Mouse (Mus musculus): ENCODE data around the gene Maff. TPM values are rescaled to one million over a fixed set of nuclear protein-coding genes. Genes with fewer than 3 reads are reported as not detected.

Gene Maff
- polyA plus RNA-seq, 1 experiment from 2014 or later = 1.2 TPM

DNA sequence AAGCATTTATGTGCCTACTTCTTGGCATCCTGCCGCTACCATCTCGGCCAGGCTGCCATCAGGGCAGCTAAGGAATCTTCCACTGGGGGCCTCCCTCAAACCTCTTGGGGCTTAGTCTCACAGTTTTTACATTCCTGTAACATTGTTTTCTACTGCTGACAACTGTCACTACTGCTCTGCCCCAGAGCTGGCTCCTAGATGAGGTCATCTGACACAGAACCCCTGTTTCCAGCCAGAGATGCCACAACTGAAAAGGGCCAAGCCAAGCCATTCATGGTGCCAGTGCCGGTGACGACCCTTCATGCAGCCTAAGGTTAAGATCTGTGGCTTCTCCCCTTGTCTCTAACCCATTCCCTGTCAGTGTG lies 22.6 kb upstream of the Maff start:
- no peak overlapping the region for H3K9ac ChIP-seq
- no peak overlapping the region; the same call in 1 of the 2 replicates for H3K27ac ChIP-seq
- ATAC-seq = no peak
- H3K4me2 ChIP-seq = no peak overlapping the region
- no peak overlapping the region for H3K4me3 ChIP-seq
- H3K4me1 ChIP-seq = peaks cover 23% of the 10 kb centered on the region
- no peaks in the 10 kb centered on the region for H3K27me3 ChIP-seq
- 84% methylated on average over 4 of the region's 4 CpGs for WGBS
- no peaks in the 10 kb centered on the region for H3K36me3 ChIP-seq (ENCODE audit: poor library complexity, severe bottlenecking)
- H3K9me3 ChIP-seq (replicated peaks) = no peaks in the 10 kb centered on the region

DNA sequence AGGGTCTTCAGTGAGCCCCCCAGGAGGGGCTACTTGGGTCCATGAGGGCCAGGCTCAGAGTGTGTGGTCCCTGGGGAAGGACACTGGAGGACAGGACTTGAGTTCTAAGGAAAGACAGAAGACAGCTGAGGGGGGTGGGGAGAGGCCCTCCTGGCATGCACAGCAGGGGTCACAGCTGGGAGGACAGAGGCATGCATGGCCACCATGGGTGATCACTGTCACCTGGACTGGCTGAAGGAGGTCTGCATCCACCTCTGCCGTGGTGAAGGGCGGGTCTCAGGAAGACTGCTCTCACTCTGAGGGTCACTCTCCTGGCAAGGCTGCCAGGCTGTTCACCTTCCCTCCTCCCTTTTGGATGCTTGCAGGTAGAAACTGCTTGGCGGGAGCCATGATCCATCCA lies 22.0 kb upstream of the Maff start:
- H3K4me3 ChIP-seq = no peak overlapping the region
- no peak overlapping the region; the same call in 1 of the 2 replicates for H3K27ac ChIP-seq
- no peaks in the 10 kb centered on the region for H3K27me3 ChIP-seq
- no peak overlapping the region for H3K9ac ChIP-seq
- no peak for ATAC-seq
- H3K4me1 ChIP-seq = peaks cover 23% of the 10 kb centered on the region
- WGBS = 96% methylated on average over 3 of the region's 3 CpGs
- H3K4me2 ChIP-seq = no peak overlapping the region
- H3K9me3 ChIP-seq (replicated peaks) = no peaks in the 10 kb centered on the region
- H3K36me3 ChIP-seq (ENCODE audit: poor library complexity, severe bottlenecking) = no peaks in the 10 kb centered on the region

DNA sequence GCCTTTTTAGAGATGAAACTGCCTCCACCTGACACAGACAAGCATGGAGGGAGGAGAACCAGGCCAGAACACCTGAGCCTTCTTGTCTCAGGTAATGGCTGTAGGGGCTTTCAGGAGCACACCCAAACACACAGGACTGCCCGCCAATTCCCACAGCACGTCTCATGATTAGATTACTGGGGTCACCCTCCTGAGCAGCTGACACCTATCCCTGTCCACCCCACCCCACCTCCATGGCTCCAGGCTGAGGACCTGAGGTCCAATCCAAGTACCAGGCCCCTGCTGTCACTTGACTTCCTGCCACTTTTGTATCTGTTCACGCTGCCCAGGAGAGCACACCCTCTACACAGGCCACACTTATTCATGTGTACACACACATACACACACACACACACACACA lies 20.7 kb upstream of the Maff start:
- no peak overlapping the region for H3K4me3 ChIP-seq
- ATAC-seq = no peak
- H3K4me1 ChIP-seq = peaks cover 23% of the 10 kb centered on the region
- H3K4me2 ChIP-seq = no peak overlapping the region
- H3K9me3 ChIP-seq (replicated peaks) = no peaks in the 10 kb centered on the region
- H3K9ac ChIP-seq = no peak overlapping the region
- WGBS = 87% methylated on average over 3 of the region's 3 CpGs
- H3K36me3 ChIP-seq (ENCODE audit: poor library complexity, severe bottlenecking) = no peaks in the 10 kb centered on the region
- H3K27me3 ChIP-seq = no peaks in the 10 kb centered on the region
- H3K27ac ChIP-seq = no peak overlapping the region

DNA sequence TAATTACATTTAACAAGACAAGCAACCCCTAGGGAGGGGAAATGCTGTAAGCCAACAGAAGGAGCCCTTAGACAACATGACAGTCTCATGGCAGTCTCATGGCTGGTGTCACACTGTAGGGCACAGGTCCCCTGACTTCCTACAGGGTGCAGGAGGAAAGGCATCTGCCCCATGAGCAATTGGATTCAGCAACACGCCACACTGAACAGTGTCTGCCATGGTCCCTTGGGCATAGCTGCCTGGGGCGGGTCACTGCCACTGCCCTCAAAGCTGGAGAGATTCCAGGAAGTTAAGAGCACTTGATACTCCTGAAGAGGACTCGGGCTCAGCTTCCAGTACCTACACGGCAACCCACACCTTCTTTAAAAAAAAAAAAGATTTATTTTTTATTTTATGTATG lies 20.2 kb upstream of the Maff start:
- Histone ChIP-seq H3K4me2 (peak overlapping the region; percentile 85; the same call in 1 of the 2 replicates), H3K36me3 (ENCODE audit: poor library complexity, severe bottlenecking) (no peaks in the 10 kb centered on the region), H3K9ac (no peak overlapping the region), H3K9me3 (replicated peaks) (no peaks in the 10 kb centered on the region), H3K4me1 (peaks cover 23% of the 10 kb centered on the region), H3K27me3 (no peaks in the 10 kb centered on the region), H3K4me3 (no peak overlapping the region), H3K27ac (no peak overlapping the region)
- ATAC-seq = no peak
- 79% methylated on average over 4 of the region's 4 CpGs for WGBS

DNA sequence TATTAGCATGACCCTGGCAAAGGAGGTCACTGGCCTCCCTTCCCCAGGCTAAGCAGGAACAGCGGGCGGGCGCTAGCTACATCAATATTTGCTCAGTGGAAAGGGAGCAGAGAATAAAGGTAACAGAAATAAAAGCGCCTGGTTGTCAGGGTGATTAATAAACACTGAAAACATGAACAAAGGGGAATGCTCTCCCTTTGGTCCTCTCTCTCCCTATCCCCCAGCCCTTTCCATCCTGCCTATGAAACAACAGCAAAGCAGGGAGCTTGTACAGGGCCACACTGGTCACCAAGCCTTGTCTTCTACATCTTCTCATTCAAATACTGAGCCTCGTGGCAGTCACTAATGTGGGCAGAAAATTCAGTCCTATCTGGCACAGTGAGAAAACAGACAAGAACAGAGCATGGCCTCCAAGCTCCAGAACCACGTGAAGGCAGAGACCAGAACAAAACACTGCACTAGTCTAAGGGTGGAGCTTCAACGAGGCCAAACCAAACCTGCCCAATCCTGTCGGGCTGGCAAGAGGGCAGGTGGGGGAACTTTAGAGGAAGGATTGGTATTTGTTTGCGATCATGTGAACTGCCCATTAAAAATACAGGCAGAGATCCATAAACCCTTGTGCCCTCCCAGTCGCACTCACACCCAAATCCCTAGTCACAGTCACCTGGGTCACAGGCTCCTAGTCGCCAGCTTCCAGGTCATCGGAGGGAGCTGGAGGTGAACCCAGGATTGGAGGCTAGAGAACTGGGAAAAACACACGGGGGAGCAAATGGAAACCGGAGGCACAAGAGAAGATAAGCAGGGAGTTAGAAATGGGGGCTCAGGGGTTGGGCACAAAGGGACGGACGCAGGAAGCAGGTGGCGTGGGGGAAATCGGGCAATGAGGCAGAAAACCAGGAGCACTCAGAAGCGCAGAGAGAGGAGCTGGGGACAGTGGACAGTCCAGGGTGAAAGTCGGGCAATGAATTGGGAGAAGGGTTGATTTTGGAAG lies 19.2 kb upstream of the Maff start:
- H3K36me3 ChIP-seq (ENCODE audit: poor library complexity, severe bottlenecking) = no peaks in the 10 kb centered on the region
- peak overlapping the region; percentile 59 for H3K4me3 ChIP-seq
- H3K27me3 ChIP-seq = no peaks in the 10 kb centered on the region
- H3K27ac ChIP-seq = peak overlapping the region; percentile 82
- H3K4me2 ChIP-seq = peak overlapping the region; percentile 85
- no peaks in the 10 kb centered on the region for H3K9me3 ChIP-seq (replicated peaks)
- peaks cover 23% of the 10 kb centered on the region for H3K4me1 ChIP-seq
- peak overlapping the region; percentile 75 for H3K9ac ChIP-seq
- 7% methylated on average over 20 of the region's 20 CpGs for WGBS
- ATAC-seq = peak; percentile 26; the same call in 1 of the 2 replicates

DNA sequence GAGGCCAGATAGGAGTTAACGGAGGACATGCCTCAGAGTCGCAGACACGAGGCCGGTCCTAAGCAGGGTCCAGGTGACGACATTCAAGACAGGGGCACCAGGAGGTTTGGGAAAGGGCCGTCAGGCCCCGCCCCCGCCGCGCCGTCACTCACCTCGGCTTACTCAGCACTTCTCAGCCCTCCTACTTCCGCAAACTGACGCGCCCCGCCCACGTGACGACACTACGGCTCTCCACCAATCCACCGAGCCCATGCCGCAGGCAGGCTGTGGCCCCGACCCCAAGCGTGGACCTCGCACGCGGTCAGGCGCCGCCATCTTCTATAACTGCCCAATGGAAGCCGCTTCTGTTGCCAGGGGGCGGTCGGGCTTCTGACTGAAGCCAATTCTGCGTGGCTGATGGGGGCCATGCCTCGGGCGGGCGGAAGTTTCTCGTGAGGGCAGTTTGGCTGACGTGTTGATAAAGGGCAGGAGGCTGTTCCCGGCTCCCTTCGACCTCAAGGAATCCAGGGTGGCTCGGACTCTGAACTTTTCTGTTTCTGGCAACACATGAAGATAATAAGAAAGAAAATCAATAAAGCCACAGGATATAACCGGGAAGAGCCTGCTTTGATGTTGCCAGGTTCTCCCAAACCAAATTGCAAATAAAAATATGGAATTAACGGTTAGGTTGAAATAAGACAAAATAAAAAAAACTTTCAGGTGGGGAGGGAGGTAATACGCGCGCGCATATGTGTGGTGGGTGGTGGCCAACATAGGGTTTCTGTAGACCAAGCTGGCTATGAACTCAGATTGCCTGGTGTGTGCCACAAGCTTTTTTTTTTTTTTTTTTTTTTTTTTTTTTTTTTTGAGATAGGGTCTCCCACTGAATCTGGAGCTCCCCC lies 18.1 kb upstream of the Maff start, which contains the start of gene Pla2g6:
Gene Pla2g6 (minus strand): TSS at position 333 of the 881 bp plus-strand sequence.
- Histone ChIP-seq H3K4me3 (peak within 1 kb of the TSS; percentile 59), H3K9ac (peak within 1 kb of the TSS; percentile 75), H3K4me1 (peaks cover 23% of the 10 kb centered on the region), H3K27me3 (no peaks in the 10 kb centered on the region), H3K36me3 (ENCODE audit: poor library complexity, severe bottlenecking) (no peaks in the 10 kb centered on the region), H3K27ac (peak within 1 kb of the TSS; percentile 82), H3K9me3 (replicated peaks) (no peaks in the 10 kb centered on the region), H3K4me2 (peak within 1 kb of the TSS; percentile 85)
- peak; percentile 98 for ATAC-seq
- 4% methylated on average over 46 of the region's 46 CpGs for WGBS

DNA sequence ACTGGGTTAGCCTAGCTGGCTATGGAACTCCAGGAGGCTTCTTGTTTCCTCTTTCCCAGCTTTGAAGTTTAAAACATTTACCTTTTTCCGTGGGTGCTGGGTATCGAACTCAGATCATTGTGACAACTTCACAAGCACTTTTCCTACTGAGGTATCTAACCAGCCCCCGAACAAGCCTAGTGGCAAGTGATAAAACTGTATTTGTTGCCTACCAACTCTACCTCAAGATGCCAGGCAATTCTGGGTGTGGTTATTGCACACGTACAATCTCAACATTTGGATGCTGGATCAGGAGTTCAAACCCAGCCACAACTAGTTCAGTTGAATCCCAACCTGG lies 17.5 kb upstream of the Maff start:
- Histone ChIP-seq H3K27ac (no peak overlapping the region), H3K36me3 (ENCODE audit: poor library complexity, severe bottlenecking) (no peaks in the 10 kb centered on the region), H3K4me3 (no peak overlapping the region), H3K27me3 (no peaks in the 10 kb centered on the region), H3K9me3 (replicated peaks) (no peaks in the 10 kb centered on the region), H3K9ac (no peak overlapping the region), H3K4me2 (peak overlapping the region; percentile 85; the same call in 1 of the 2 replicates), H3K4me1 (peaks cover 23% of the 10 kb centered on the region)
- ATAC-seq = no peak
- WGBS = 95% methylated on average over 4 of the region's 4 CpGs

DNA sequence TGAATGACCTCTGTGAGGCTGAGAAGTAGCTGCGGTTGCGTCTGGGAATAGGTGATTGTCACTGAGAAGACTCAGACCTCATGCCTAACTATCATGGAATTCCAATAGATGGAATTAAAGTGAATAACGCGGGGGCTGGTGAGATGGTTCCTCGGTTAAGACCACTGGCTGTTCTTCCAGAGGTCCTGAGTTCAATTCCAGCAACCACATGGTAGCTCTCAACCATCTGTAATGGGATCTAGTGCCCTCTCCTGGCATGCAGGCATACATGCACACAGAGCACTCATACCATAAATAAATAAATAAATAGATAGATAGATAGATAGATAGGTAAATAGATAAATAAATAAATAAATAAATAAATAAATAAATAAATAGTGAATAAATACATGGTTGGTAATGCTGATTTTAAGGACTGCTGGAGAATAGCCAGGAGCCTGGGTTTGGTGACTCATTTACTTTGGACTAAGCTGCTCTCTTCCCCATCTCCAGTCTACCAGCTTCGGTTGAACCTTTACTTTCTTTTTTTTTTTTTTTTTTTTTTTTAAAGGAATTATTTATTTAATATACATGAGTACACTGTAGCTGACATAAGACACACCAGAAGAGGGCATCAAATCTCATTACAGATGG lies 17.0 kb upstream of the Maff start:
- H3K4me3 ChIP-seq = no peak overlapping the region

DNA sequence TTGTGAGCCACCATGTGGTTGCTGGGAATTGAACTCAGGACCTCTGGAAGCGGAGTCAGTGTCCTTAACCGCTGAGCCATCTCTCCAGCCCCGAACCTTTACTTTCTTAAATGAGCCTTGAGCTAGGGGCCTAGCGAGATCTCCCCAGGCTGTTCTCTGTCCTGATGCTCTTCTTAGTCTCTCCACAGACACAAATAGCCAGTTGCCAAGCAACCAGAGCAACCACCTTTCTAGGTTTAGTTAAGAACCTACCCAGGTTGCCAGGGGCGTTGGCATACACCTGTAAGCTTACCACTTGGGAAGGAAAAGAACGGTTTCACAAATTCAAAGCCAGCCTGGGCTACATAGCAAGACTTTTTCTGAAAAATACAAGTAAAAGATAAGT lies 16.4 kb upstream of the Maff start:
- no peak for ATAC-seq
- H3K4me3 ChIP-seq = no peak overlapping the region
- WGBS = 90% methylated on average over 6 of the region's 6 CpGs
- H3K9me3 ChIP-seq (replicated peaks) = no peaks in the 10 kb centered on the region
- no peak overlapping the region for H3K4me2 ChIP-seq
- no peaks in the 10 kb centered on the region for H3K27me3 ChIP-seq
- peaks cover 24% of the 10 kb centered on the region for H3K4me1 ChIP-seq
- no peak overlapping the region for H3K9ac ChIP-seq
- H3K36me3 ChIP-seq (ENCODE audit: poor library complexity, severe bottlenecking) = no peaks in the 10 kb centered on the region
- H3K27ac ChIP-seq = no peak overlapping the region

More for the DNA sequence above, 17.0 kb upstream of the Maff start:
- H3K36me3 ChIP-seq (ENCODE audit: poor library complexity, severe bottlenecking) = no peaks in the 10 kb centered on the region
- H3K27ac ChIP-seq = no peak overlapping the region
- peaks cover 23% of the 10 kb centered on the region for H3K4me1 ChIP-seq
- no peaks in the 10 kb centered on the region for H3K27me3 ChIP-seq
- H3K4me2 ChIP-seq = no peak overlapping the region
- no peak overlapping the region for H3K9ac ChIP-seq
- ATAC-seq = no peak
- 96% methylated on average over 6 of the region's 6 CpGs for WGBS
- H3K9me3 ChIP-seq (replicated peaks) = no peaks in the 10 kb centered on the region

DNA sequence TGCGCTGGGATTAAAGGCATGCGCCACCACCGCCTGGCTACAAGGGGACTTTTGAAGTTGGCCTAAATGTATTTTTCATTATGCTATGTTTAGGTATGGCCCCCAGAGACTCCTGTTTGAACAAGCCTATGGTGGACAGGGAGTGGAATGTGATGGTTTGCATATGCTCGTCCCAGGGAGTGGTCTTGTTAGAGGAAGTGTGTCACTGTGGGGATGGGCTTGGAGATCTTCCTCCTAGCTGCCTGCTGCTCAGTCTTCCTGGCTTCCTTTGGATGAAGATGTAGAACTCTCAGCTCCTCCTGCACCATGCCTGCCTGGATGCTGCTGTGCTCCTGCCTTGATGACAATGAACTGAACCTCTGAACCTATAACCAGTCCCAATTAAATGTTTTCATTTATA lies 15.9 kb upstream of the Maff start:
- Histone ChIP-seq H3K4me2 (no peak overlapping the region), H3K9ac (no peak overlapping the region), H3K27me3 (no peaks in the 10 kb centered on the region), H3K9me3 (replicated peaks) (no peaks in the 10 kb centered on the region), H3K4me1 (peaks cover 26% of the 10 kb centered on the region), H3K4me3 (no peak overlapping the region), H3K36me3 (ENCODE audit: poor library complexity, severe bottlenecking) (no peaks in the 10 kb centered on the region), H3K27ac (no peak overlapping the region)
- WGBS = 84% methylated on average over 4 of the region's 4 CpGs
- no peak for ATAC-seq

DNA sequence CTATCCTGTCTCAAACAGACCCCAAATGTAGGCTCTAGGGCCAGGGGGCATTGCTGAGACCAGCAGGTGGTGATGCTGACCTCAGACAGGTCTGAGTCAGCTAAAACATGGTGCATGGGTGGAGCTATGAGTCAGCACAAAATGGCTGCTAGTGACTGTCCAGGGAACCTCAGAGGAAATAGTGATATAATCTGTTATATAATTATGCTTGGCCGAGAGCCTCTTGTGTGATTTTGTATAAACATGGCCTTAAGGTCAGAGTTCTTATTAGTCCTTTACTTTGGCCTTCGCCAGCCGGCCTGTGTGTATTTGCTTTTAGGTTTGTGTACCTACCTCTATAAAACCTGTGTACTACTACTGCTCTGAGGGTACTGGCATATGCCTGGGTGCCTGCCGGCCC lies 13.0 kb upstream of the Maff start:
- H3K36me3 ChIP-seq (ENCODE audit: poor library complexity, severe bottlenecking) = no peaks in the 10 kb centered on the region
- no peak overlapping the region for H3K4me2 ChIP-seq
- H3K9me3 ChIP-seq (replicated peaks) = no peaks in the 10 kb centered on the region
- H3K27ac ChIP-seq = no peak overlapping the region
- ATAC-seq = no peak
- peaks cover 7% of the 10 kb centered on the region; the same call in 1 of the 2 replicates for H3K4me1 ChIP-seq
- WGBS = 82% methylated on average over 4 of the region's 4 CpGs
- H3K4me3 ChIP-seq = no peak overlapping the region
- no peak overlapping the region for H3K9ac ChIP-seq
- H3K27me3 ChIP-seq = no peaks in the 10 kb centered on the region

All from forebrain, embryonic 13.5 days (tissue).